Mouse (Mus musculus) layer of hippocampus, adult 9-10 months (tissue): ENCODE data around the gene Soat2.

ENCODE experiments used
- DNase-seq: peaks from one replicate; pipeline ENCODE4 v3.0.0; 2022; ENCODE audit warnings: low spot score

Soat2 gene

GRCm38 (mm10) chr15:102191699-102192098, 41.4 kb downstream of the Soat2 start:
- no peak for DNase-seq

DNA sequence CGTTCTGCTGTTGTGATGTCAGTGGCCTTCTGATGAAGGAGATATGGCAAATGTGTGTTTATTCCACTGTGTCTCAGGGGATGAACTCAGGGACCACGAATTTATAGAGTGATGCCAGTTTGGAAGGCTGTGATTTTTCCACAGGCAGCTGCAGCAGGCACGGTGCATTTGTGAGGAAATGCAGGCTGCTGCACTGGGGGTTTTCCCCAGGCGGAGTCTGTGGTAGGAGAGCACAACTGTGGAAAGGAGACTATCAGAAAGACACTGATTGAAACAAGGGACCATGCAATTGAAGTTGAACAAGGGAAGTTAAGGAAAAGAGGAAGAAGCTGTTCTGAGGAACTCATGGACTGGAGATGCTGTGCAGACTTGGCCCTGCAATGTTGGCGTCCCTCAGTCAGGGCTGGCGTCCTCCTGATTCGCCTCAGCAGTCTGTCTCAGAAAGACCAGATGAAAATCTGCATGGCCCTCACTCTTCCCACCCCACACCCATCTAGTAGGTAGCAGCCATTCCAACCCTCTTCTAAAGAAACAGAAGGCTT, 42.0 kb downstream of the Soat2 start:
- no peak for DNase-seq

GRCm38 (mm10) chr15:102192820-102193386, 42.6 kb downstream of the Soat2 start:
- no peak for DNase-seq

DNA sequence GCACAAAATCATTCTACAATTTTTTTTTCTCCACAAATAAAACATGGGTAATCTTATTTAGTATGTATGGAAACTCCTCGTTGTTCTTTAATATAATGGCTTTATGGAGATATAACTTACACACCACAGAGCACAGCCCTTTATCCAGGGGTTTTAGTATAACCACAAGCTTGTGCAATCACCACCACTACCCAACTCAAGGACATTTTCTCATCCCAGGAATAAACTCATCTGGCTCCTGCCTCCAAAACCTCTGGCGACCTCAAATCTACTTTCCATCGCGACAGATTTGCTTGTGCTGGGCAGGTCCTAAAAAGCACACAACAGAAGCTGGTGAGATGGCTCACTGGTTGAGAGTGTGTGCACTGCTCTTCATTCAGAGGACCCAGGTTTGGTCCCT, 43.3 kb downstream of the Soat2 start:
- DNase-seq = no peak

- DNase-seq = no peak
Measured at GRCm38 (mm10) chr15:102194439-102194838, 44.1 kb downstream of the Soat2 start.

GRCm38 (mm10) chr15:102195373-102195772, 45.0 kb downstream of the Soat2 start:
- no peak for DNase-seq

- no peak for DNase-seq
Measured at GRCm38 (mm10) chr15:102198841-102199240, 48.5 kb downstream of the Soat2 start.

GRCm38 (mm10) chr15:102202971-102203834, 52.9 kb downstream of the Soat2 start, which contains the start of gene Zfp740:
Zfp740 (plus strand) TSS chr15:102203249.
- peak; percentile 69 for DNase-seq

DNA sequence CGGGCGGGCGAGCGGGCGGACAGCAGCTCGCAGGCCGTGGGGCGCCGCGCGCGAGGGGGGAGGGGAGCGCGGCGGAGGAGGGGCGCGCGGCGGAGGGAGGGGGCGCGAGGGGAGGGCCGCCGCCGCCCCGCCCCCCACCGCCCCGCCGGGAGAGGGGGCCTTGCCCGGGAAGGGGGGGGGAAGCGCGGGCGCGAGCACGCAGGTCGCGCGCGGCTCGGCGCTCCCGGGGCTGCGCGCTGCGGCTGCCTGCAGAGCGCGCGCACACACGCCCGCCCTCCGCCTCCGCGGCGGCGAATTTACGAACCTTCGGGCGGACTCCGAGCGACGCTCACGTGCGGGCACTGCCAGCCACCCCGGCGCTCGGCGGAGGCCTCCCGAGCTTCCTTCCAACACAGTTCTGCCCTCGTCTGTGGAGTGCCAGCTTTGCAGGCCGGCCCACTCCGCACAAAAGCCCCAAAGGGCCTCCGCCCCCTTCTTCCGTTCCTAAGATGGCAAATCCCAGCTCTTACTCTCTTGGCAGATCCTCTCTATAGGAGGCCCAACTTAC, 53.6 kb downstream of the Soat2 start:
- peak; percentile 17 for DNase-seq

DNA sequence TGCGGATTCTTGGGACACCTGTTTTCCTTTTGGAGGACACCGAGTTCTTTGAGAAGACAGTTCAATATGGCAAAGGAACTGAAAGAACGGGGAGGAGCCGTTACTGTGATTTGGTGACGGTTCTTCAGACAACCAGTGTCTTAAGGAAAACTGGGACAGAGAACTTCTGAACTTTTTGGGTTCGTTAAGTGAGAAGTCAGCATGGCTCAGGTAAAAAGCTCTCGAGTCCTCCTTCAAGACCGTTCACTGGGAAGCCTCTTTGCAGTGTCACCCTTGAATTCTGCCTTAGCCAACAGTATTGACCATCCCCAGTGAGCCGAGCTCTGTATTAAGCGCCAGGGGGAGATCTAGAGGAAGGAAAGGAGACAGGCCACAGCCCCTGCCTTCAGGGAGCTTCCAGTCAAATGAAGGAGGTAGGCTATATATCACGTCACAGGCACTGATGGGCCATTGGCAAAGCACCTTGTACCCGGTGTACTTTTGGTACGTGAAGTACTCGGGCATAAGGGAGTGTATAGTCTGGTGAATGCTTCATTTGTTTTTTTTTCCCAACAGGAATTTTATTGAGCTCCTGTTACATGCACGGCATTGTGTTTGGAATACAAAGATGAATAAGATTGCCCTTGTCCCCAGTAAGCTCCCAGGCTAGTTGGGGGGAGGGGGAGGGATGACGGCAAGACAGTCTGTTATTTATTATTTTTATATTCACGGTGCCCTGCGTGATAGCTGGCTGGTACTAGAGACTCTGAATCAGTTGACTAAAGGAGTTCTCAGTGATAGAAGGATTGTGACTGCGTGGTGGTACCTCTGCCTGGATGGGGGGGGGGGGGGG, 54.6 kb downstream of the Soat2 start, which contains the start of gene Csad:
Gene Csad (minus strand): TSS at position 51 of the 832 bp plus-strand sequence.
- DNase-seq = peak; percentile 9

DNA sequence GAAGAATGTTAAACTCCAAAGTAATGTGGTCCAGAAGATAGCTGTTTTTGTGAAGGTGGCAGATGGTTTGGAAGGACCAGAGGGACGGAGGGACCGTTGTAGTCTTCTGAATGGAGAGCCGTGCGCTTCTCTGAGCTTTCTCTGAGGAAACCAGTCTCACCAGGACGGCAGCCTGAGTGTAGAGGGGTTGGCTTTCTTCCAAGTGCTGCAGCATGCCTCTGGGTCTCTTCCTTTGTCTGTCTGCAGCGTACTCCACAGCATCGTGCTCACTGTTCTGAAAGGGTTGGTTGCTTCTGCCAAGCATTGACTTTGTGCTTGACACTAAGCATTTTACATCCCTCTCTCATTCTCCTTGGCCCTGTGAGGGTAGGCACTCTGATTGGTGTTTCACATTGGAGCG, 55.5 kb downstream of the Soat2 start:
- DNase-seq = peak; percentile 12

DNA sequence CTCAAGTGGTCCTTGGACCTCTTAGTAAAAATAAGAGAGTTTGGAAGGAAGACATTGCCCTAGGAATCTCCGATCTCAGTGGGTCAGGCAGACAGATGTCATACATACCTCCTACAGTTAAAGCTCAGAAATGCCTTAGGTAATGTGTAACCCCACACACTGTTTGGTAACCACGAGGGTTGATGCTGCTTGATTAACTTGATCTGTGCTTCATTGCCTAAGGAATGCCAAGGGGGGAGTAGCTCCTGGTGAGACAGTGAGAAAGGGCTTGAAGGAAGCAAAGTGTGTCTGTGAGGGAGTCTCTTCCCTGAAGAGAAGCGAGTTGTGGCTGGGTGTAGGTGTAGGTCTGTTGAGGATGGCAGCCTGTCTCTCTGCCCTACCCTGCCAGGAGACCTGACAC, 57.0 kb downstream of the Soat2 start:
- DNase-seq = no peak

- DNase-seq = no peak
Measured at GRCm38 (mm10) chr15:102208092-102208561, 57.8 kb downstream of the Soat2 start.

- DNase-seq = no peak
Measured at GRCm38 (mm10) chr15:102209114-102209513, 58.8 kb downstream of the Soat2 start.

- no peak for DNase-seq
Measured at GRCm38 (mm10) chr15:102210816-102211215, 60.5 kb downstream of the Soat2 start.

DNA sequence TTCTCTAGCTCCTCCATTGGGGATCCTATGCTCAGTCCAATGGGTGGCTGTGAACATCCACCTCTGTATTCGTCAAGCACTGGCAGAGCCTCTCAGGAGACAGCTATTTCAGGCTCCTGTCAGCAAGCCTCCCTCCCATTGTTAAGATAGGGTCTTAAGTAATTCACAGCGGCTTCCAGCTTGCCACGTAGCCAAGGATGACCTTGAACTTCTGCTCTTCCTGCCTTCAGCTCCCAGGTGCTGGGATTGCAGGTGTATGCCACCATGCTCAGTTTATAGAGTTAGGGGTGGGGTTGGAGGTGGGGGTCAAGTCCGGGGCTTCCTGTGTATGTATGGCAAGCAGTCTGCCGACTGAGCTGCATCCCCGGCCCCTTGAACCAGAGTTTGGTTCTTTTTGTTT, 61.6 kb downstream of the Soat2 start:
- DNase-seq = no peak
